Mouse (Mus musculus): Measurements from ENCODE around the gene Klf2. TPM values are rescaled to one million over a fixed set of nuclear protein-coding genes. Genes with fewer than 3 reads are reported as not detected.

The Klf2 gene
- polyA plus RNA-seq, 1 experiment from 2014 or later, result 5.9 TPM

GRCm38 (mm10) chr8:72365016-72365415 is 46.2 kb downstream of the Klf2 start:
- no peak for ATAC-seq (ENCODE audit: low FRiP score)
- Histone ChIP-seq H3K4me3 (no peak overlapping the region), H3K4me2 (no peak overlapping the region), H3K9me3 (no peaks in the 10 kb centered on the region), H3K36me3 (peaks cover 97% of the 10 kb centered on the region), H3K27ac (no peak overlapping the region), H3K9ac (no peak overlapping the region), H3K27me3 (no peaks in the 10 kb centered on the region), H3K4me1 (replicated peaks) (no peaks in the 10 kb centered on the region)
- WGBS, result 91% methylated on average over 2 of the region's 2 CpGs

GRCm38 (mm10) chr8:72365826-72366225 is 47.0 kb downstream of the Klf2 start:
- 39% methylated on average over 3 of the region's 3 CpGs for WGBS
- Histone ChIP-seq H3K9me3 (no peaks in the 10 kb centered on the region), H3K27me3 (no peaks in the 10 kb centered on the region), H3K9ac (no peak overlapping the region), H3K4me3 (no peak overlapping the region), H3K36me3 (peaks cover 98% of the 10 kb centered on the region), H3K4me1 (replicated peaks) (no peaks in the 10 kb centered on the region), H3K27ac (no peak overlapping the region), H3K4me2 (no peak overlapping the region)
- ATAC-seq (ENCODE audit: low FRiP score), result peak; percentile 68

- H3K36me3 ChIP-seq, result peaks cover 99% of the 10 kb centered on the region
- H3K9ac ChIP-seq, result no peak overlapping the region
- H3K4me1 ChIP-seq (replicated peaks), result no peaks in the 10 kb centered on the region
- WGBS, result 94% methylated on average over 2 of the region's 2 CpGs
- no peaks in the 10 kb centered on the region for H3K27me3 ChIP-seq
- peak; percentile 36; the same call in 1 of the 2 replicates for ATAC-seq (ENCODE audit: low FRiP score)
- no peak overlapping the region for H3K4me3 ChIP-seq
- no peaks in the 10 kb centered on the region for H3K9me3 ChIP-seq
- H3K4me2 ChIP-seq, result no peak overlapping the region
- no peak overlapping the region for H3K27ac ChIP-seq
These were observed 47.6 kb downstream of the Klf2 start for GRCm38 (mm10) chr8:72366435-72366834.

Other genes with a start within 250 kb of the Klf2 start
- gene Olfr373, start 235.9 kb upstream of the Klf2 start, polyA plus RNA-seq (2015; fragmentation: Nextera tagmentation; extraction: Ambion mirVana), result not detected in 2 replicates
- 0.05 TPM in 1 of 2 replicates, not detected in the other for gene Olfr374, start 212.0 kb upstream of the Klf2 start, polyA plus RNA-seq (2015; fragmentation: Nextera tagmentation; extraction: Ambion mirVana)
- 221 and 233 TPM in 2 replicates for gene Tpm4, start 184.1 kb upstream of the Klf2 start, polyA plus RNA-seq (2015; fragmentation: Nextera tagmentation; extraction: Ambion mirVana)
- gene Rab8a, start 157.8 kb upstream of the Klf2 start, polyA plus RNA-seq (2015; fragmentation: Nextera tagmentation; extraction: Ambion mirVana), result 94.1 and 96.0 TPM in 2 replicates
- gene Hsh2d, start 129.4 kb upstream of the Klf2 start, polyA plus RNA-seq (2015; fragmentation: Nextera tagmentation; extraction: Ambion mirVana), result not detected in 2 replicates
- not detected in 2 replicates for gene Cib3, start 106.2 kb upstream of the Klf2 start, polyA plus RNA-seq (2015; fragmentation: Nextera tagmentation; extraction: Ambion mirVana)
- not detected in 2 replicates for gene Gm11034, start 105.4 kb upstream of the Klf2 start, polyA plus RNA-seq (2015; fragmentation: Nextera tagmentation; extraction: Ambion mirVana)
- gene Fam32a, start 99.3 kb upstream of the Klf2 start, polyA plus RNA-seq (2015; fragmentation: Nextera tagmentation; extraction: Ambion mirVana), result 108 and 109 TPM in 2 replicates
- 247 and 261 TPM in 2 replicates for gene Ap1m1, start 79.0 kb upstream of the Klf2 start, polyA plus RNA-seq (2015; fragmentation: Nextera tagmentation; extraction: Ambion mirVana)
- gene Gm10282, start 13.8 kb upstream of the Klf2 start, polyA plus RNA-seq (2015; fragmentation: Nextera tagmentation; extraction: Ambion mirVana), result 15.4 TPM in 2 replicates
- 62.0 and 65.0 TPM in 2 replicates for gene Eps15l1, start 102.4 kb downstream of the Klf2 start, polyA plus RNA-seq (2015; fragmentation: Nextera tagmentation; extraction: Ambion mirVana)
- 1.1 and 1.3 TPM in 2 replicates for gene Calr3, start 124.8 kb downstream of the Klf2 start, polyA plus RNA-seq (2015; fragmentation: Nextera tagmentation; extraction: Ambion mirVana)
- gene 1700030K09Rik, start 124.8 kb downstream of the Klf2 start, polyA plus RNA-seq (2015; fragmentation: Nextera tagmentation; extraction: Ambion mirVana), result 18.0 and 18.9 TPM in 2 replicates
- gene Cherp, start 156.2 kb downstream of the Klf2 start, polyA plus RNA-seq (2015; fragmentation: Nextera tagmentation; extraction: Ambion mirVana), result 51.9 and 54.2 TPM in 2 replicates
- 9.1 and 9.2 TPM in 2 replicates for gene Slc35e1, start 173.6 kb downstream of the Klf2 start, polyA plus RNA-seq (2015; fragmentation: Nextera tagmentation; extraction: Ambion mirVana)
- gene Med26, start 229.2 kb downstream of the Klf2 start, polyA plus RNA-seq (2015; fragmentation: Nextera tagmentation; extraction: Ambion mirVana), result 15.7 and 16.6 TPM in 2 replicates

Measured in hindbrain, embryonic 13.5 days (tissue).